Mouse (Mus musculus) megakaryocyte, embryonic 14.5 days (primary cell): ENCODE measurements around the gene Tnfsf12. TPM values are rescaled to one million over a fixed set of nuclear protein-coding genes. Genes with fewer than 3 reads are reported as not detected.
"Not testable (repeated sequence)": the region's sequence is repeated elsewhere in the genome, so short reads cannot be mapped to it uniquely, and the experiment has no call there.

Experiments
- H3K27me3 ChIP-seq: replicated peaks from 2 replicates; pipeline ENCODE3; 2012; ENCODE audit warnings: inconsistent platforms
- H3K36me3 ChIP-seq: replicated peaks from 2 replicates; pipeline ENCODE3; 2012; ENCODE audit warnings: low read length, inconsistent platforms, mixed read lengths
- H3K4me1 ChIP-seq: 2 replicates; pipeline ENCODE4 v1.6.1; 2012; ENCODE audit warnings: inconsistent platforms
- H3K4me3 ChIP-seq: replicated peaks from 2 replicates; pipeline ENCODE3; 2012; ENCODE audit warnings: moderate library complexity, mild to moderate bottlenecking, inconsistent platforms
- H3K9me3 ChIP-seq: 2 replicates; pipeline ENCODE4 v1.6.1; 2012; ENCODE audit warnings: inconsistent platforms
- FLI1 ChIP-seq: IDR thresholded peaks from 2 replicates; pipeline ENCODE4 v1.6.1; 2012; ENCODE audit warnings: low read length, inconsistent platforms, mixed read lengths
- GATA1 ChIP-seq: IDR thresholded peaks from 3 replicates; pipeline ENCODE4 v1.6.1; 2012; ENCODE audit warnings: mixed read lengths, low read length, inconsistent platforms, borderline replicate concordance
- polyA plus RNA-seq: library from polyadenylated mRNA; stranded (reverse); fragments of >175 nt; gene quantifications from 2 replicates; pipeline ENCODE4 v1.2.3, GENCODE M21; 2012; ENCODE audit warnings: low replicate concordance; ENCODE audit not compliant: insufficient read depth

Tnfsf12 gene
- polyA plus RNA-seq, 1 experiment: 13.1 TPM

DNA sequence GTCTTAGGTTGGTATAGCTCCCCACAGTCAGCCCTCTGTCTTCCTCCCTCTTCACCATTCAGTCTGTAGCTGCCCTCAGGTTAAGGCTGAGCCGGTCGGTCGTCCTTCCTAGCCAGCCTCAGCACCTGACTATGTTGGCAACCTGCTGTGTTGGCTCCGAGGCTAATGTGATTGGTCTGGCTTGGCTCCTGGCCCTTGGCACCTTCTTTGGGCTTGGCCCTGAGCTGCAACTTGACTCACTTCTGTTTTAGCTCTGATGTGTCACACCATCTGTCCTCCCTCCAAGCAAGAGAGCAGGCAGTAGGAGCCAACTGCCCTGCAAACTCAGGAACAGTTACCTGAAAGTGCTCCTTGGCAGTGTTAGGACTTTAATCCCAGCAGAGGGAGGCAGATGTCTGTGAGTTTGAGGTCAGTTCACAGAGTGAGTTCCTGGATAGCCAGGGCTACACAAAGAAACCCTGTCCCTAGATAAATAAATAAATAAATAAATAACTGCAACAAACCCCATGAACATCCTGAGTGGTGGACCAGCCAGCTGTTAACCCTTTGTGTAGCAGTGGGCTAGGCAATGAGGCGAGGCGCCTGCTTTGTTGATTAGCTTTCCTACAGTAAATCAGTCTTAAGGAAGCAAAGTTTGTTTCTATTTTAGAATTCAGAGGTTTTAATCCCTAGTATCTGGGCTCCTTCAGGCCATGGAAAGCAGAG lies 11.3 kb upstream of the Tnfsf12 start:
- Histone ChIP-seq H3K9me3 (no peaks in the 10 kb centered on the region), H3K4me3 (no peak overlapping the region), H3K36me3 (no peaks in the 10 kb centered on the region), H3K27me3 (peaks cover 4% of the 10 kb centered on the region), H3K4me1 (peaks cover 57% of the 10 kb centered on the region)
- TF ChIP-seq GATA1: no peak
- TF ChIP-seq FLI1: no peak

DNA sequence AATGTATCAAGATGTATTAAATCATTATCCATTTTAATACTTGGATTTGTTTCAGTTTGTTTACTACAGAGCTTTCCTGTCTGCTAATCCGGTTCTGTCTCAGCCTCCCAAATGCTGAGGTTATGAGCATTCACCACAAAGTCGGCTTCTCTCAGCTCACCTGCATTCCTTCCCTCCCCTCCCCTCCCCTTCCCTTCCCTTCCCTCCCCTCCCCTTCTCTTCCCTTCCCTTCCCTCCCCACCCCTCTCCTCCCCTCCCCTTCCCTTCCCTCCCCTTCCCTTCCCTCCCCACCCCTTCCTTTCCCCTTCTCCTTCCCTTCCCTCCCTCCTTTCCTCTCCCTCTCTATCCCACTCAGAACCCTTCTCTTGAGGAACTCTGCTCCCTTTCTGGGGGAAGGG lies 9.0 kb upstream of the Tnfsf12 start:
- peaks cover 4% of the 10 kb centered on the region for H3K27me3 ChIP-seq
- H3K36me3 ChIP-seq: no peaks in the 10 kb centered on the region
- TF ChIP-seq FLI1: no peak
- no peak for TF ChIP-seq GATA1
- no peak overlapping the region for H3K4me3 ChIP-seq
- no peaks in the 10 kb centered on the region for H3K9me3 ChIP-seq
- peaks cover 48% of the 10 kb centered on the region for H3K4me1 ChIP-seq

DNA sequence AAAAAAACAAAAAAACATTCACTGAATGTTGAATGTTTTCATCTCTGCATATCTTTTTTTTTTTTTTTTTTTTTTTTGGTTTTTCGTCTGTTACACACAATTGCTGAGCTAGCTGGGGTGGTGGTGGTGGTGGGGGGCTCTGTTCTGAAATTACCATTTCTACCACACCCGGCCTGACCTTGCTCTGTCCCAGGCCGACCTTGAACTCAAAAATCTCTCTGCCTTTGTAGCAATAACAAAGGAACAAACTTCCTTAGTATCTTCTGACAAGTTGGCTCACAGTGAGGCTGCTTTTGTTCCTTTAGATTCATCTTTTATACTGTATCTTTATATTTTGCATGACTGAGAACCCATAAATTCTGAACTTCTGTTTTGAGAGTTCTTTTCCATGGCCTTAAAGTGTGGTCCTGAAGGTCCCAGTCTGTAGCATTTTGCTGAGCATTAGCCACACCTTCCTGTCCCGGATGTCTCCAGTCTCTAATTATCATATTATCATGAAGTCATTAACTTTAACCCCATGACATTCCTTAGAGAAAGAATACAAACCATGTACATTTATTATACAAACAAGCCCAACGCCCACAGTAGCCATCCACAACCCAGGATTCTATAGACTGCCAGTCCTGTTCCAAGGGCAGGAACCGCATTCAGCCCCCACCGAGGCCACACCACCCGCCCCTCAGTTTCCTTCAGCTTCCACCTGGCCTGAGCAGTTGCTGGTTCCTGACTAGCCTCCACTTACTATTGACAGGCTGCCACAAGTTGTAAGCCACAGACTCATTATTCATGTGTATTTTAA lies 8.4 kb upstream of the Tnfsf12 start:
- peaks cover 44% of the 10 kb centered on the region for H3K4me1 ChIP-seq
- no peaks in the 10 kb centered on the region for H3K9me3 ChIP-seq
- no peaks in the 10 kb centered on the region for H3K36me3 ChIP-seq
- no peak for TF ChIP-seq GATA1
- TF ChIP-seq FLI1: no peak
- H3K4me3 ChIP-seq: no peak overlapping the region
- H3K27me3 ChIP-seq: peaks cover 4% of the 10 kb centered on the region

DNA sequence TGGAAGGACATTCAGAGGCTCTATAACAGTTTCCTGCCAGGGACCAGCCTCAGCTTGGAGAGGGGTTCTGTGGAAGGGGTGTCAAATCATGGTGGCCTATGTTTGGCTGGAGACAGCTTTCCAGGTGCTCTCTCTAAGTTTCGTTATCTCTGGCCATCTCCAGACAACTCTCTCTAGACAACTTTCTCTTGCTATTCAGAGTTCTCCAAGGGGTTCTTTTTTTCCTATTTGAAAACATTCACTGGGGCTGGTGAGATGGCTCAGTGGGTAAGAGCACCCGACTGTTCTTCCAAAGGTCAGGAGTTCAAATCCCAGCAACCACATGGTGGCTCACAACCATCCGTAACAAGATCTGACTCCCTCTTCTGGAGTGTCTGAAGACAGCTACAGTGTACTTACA lies 7.7 kb upstream of the Tnfsf12 start:
- H3K27me3 ChIP-seq, H3K9me3 ChIP-seq, H3K4me3 ChIP-seq, H3K36me3 ChIP-seq: not testable (repeated sequence)
- peaks cover 39% of the 10 kb centered on the region for H3K4me1 ChIP-seq

DNA sequence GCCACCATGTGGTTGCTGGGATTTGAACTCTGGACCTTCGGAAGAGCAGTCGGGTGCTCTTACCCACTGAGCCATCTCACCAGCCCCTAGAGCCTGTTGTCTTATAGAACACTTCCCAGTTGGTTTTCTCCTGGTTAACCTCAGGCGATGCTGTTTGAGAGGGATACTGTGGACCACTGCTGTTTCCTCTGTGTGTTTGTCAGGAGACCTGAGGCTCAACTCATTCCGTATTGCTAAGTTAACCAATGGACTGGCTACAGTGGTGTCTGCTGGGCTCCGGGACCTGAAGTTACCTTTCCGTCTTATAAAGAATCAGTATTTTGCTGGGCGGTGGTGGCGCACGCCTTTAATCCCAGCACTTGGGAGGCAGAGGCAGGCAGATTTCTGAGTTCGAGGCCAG lies 7.2 kb upstream of the Tnfsf12 start:
- H3K36me3 ChIP-seq, H3K9me3 ChIP-seq, H3K27me3 ChIP-seq, H3K4me3 ChIP-seq: not testable (repeated sequence)
- peaks cover 39% of the 10 kb centered on the region for H3K4me1 ChIP-seq

DNA sequence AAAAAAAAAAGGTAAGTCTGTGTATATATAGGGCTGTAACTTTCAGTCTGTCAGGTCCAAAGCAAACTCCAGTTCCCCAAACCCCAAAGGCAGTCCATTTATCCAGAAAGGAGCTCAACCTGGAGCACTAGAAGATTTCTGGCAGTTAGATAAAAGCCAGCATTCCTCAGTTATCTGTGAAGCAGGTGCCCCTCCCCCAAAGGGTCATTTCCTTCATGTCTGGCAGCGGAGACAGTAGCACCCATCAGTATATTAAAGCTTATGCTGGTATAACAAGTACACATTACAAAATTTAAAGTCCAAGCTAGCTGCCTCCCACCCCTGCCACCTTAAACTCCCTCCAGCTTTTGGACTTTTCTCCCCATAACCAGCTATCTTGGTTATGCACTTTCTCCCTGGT lies 3.9 kb upstream of the Tnfsf12 start:
- Histone ChIP-seq H3K36me3 (no peaks in the 10 kb centered on the region), H3K4me3 (no peak overlapping the region), H3K27me3 (peaks cover 6% of the 10 kb centered on the region), H3K4me1 (peaks cover 41% of the 10 kb centered on the region), H3K9me3 (peaks cover 5% of the 10 kb centered on the region)
- TF ChIP-seq GATA1: no peak
- no peak for TF ChIP-seq FLI1

DNA sequence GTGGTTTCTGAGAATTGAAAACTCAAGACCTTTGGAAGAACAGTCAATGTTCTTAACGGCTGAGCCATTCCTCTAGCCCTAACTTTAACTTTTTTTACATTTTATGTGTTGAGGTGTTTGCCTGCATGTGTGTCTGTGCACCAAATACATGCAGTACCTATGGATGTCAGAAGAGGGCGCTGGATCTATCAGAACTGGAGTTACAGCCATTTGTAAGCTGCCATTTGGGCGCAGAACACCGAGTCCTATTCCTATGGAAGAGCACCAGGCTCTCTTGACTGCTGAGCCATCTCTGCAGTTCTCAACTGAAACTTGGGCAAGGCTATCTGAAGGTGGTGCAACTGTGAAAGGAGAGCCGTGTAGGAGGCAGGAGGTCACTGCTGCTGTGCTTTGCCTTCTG lies 2.9 kb upstream of the Tnfsf12 start:
- no peak for TF ChIP-seq FLI1
- TF ChIP-seq GATA1: no peak

DNA sequence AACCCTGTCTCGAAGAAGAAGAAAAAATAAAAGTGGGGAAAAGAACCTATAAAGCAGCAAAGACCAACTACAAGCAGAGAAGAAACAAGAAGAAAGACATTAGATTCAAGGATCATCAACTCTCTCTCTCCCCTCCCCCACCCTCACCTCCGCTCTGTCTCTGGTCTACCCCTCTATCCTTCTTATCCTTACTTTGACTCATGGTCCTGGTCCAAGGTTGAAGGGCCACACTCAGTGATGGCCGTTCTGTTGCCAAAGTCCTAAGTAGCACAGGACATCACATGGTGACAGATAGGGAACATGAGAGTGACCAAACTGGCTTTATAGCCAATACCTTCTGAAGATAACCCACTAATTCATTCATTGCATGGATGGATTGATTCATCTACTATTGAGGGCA lies 1.7 kb upstream of the Tnfsf12 start:
- H3K4me1 ChIP-seq: peaks cover 42% of the 10 kb centered on the region
- H3K9me3 ChIP-seq: peaks cover 5% of the 10 kb centered on the region
- no peak overlapping the region for H3K4me3 ChIP-seq
- no peaks in the 10 kb centered on the region for H3K36me3 ChIP-seq
- H3K27me3 ChIP-seq: peaks cover 6% of the 10 kb centered on the region
- TF ChIP-seq GATA1: no peak
- TF ChIP-seq FLI1: no peak

More for the DNA sequence above, 2.9 kb upstream of the Tnfsf12 start:
- no peak overlapping the region for H3K4me3 ChIP-seq
- peaks cover 6% of the 10 kb centered on the region for H3K27me3 ChIP-seq
- H3K36me3 ChIP-seq: no peaks in the 10 kb centered on the region
- peaks cover 32% of the 10 kb centered on the region for H3K4me1 ChIP-seq
- peaks cover 5% of the 10 kb centered on the region for H3K9me3 ChIP-seq

DNA sequence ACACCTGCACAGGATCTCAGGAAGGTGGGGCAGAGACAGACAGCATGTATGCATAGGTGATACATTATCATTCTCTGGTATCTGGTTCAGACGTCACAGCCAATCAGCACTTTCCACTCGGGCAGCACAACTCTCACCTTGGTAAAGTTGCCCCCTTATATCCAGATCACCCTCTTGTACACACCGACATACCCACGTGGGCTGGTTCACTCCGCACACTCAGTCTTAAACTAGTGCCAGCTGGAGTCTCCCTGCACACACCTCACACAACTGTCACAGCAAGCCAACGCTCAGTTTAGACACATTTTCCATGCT lies 646 bp downstream of the Tnfsf12 start:
- Histone ChIP-seq H3K27me3 (peaks cover 6% of the 10 kb centered on the region), H3K9me3 (peaks cover 5% of the 10 kb centered on the region), H3K36me3 (no peaks in the 10 kb centered on the region), H3K4me1 (peaks cover 55% of the 10 kb centered on the region), H3K4me3 (peak overlapping the region; percentile 87)
- TF ChIP-seq FLI1 (no peak), GATA1 (no peak)

DNA sequence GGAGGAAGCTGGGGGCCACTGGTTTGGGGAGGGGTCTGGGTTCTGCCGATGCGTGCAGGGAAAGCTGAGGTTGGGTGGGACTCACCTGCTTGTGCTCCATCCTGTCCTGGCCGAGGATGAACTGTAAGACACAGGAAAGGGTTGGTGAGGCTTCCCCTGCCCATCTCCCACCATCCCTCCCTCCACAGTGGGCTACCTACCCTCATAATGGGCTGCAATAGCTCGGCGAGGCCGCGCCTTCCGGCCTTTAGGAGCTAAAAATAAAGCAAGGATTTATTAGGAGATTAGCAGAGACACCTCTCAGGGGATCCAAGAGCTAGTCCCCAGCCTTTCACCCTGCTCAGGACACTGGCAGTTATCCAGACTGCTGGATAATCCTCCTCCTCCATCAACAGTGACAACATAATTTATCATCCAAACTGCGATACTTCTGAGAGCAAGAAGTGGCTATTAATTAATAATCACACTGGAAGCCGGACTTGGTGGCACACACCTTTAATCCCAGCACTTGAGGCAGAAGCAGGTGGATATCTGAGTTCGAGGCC lies 2.2 kb downstream of the Tnfsf12 start:
- no peak overlapping the region for H3K4me3 ChIP-seq
- H3K27me3 ChIP-seq: peaks cover 6% of the 10 kb centered on the region
- peaks cover 61% of the 10 kb centered on the region for H3K4me1 ChIP-seq
- peaks cover under 1% of the 10 kb centered on the region for H3K9me3 ChIP-seq
- TF ChIP-seq GATA1 (no peak), FLI1 (no peak)
- no peaks in the 10 kb centered on the region for H3K36me3 ChIP-seq

DNA sequence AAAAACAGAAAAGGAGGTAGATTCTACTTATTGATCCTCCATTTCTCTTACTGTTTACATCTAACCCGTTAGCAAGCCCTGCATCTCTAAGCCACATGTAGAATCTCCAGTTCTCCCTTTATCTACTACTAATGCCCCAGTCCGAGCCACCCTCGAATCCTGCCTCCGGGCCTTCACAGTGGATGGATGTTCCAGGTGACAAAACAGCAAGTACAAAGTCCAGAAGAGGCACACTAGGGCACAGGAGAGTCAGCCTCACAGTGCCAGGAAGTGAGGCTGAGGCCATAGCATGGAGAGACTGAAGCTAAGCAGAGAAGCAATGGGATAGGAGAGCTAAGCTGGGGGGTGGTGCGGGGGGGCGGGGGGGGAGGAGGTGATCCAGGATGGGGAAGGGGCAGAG lies 2.8 kb downstream of the Tnfsf12 start:
- TF ChIP-seq FLI1: no peak
- TF ChIP-seq GATA1: no peak
- H3K9me3 ChIP-seq: no peaks in the 10 kb centered on the region
- no peaks in the 10 kb centered on the region for H3K36me3 ChIP-seq
- H3K27me3 ChIP-seq: peaks cover 6% of the 10 kb centered on the region
- peaks cover 65% of the 10 kb centered on the region for H3K4me1 ChIP-seq
- H3K4me3 ChIP-seq: no peak overlapping the region
